Mouse (Mus musculus) cerebellum, adult 2 months (tissue): ENCODE measurements at regions not wholly inside any gene's neighbourhood (a gene's known extent, or its start where the extent isn't known, plus 50 kb on each side); places are given as distances from the start of the nearest gene placed in this dataset.

ENCODE experiments used
- CTCF ChIP-seq: fragments of 200-500 bp; IDR thresholded peaks from 2 replicates; pipeline ENCODE4 v1.5.1; 2011; ENCODE audit warnings: low read depth, mild to moderate bottlenecking, control low read depth, low read length, moderate library complexity, borderline replicate concordance; ENCODE audit not compliant: insufficient read depth
- POLR2A ChIP-seq: fragments of 200-500 bp; IDR thresholded peaks from 2 replicates; pipeline ENCODE4 v1.6.1; 2011; ENCODE audit warnings: low read length, control low read depth, borderline replicate concordance; ENCODE audit not compliant: insufficient read depth

DNA sequence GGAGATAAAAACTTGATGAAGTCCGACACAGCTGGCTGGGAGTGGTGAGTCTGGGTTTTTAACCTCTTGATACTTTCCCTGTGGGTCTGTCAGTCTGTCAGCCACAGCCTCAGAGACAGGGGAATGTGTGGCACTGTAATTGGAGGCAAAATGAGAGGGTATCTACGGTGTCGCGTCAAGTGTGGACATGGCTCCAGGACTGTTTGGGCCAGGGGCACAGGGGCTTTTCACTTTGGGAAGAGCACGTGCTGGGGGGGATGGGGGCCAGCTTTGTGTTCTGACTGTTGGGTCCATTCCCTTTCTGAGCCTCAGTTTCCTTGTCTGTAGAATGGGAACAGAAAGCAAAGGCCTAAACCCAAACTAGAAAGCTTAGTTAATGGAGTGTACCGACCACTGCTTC, 51.5 kb upstream of the Ppara start:
- TF ChIP-seq CTCF: no peak
- no peak for TF ChIP-seq POLR2A
